Mouse (Mus musculus): ENCODE measurements around the gene Abhd17b.
"Not testable (repeated sequence)": the region's sequence is repeated elsewhere in the genome, so short reads cannot be mapped to it uniquely, and the experiment has no call there.

Abhd17b gene

DNA sequence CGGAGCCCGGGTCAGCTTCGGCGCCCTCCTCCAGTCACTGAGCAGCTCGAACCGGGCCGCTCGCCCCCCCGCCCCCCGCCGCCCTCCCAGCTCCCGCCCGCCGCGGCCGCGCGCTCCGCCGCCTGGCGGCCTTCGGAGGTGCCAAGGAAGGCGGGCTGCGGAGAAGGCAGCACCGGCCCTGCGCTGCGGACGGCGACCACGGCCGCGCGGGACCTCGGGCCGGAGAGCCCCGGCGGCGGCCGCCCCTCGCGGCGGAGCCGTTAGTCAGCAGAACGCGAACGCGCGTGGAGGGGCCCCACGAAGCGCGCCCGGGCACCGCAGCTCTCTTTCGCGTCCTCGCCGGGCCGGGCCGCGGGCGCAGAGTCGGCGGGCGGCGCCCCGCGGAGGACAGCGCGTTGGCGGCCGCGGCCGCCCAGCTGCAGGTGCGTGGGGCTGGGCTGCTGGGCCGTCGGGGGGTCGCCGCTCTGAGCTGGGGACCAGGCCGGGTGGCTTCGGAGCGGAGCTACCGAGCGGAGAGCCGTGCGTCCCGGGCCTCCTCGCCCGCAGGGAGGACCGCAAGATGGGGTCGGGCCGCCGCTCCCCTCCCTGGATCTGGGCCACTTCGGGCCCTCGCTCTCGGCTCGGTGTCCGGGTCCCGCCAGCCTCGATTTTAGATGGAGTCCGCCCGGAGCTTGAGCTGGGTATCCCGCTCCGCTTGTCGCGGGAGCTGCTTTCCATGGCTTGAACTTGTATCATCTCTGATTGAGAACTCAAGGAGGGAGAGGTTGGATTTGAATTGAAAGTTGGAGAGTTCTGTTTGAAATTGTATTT, at the start of gene Abhd17b:
Gene Abhd17b, plus strand, starts transcription at position 14 of the 810 bp plus-strand sequence.
- peak; percentile 62 for DNase-seq (ENCODE audit: extremely low read depth, insufficient read length, low spot score)

DNA sequence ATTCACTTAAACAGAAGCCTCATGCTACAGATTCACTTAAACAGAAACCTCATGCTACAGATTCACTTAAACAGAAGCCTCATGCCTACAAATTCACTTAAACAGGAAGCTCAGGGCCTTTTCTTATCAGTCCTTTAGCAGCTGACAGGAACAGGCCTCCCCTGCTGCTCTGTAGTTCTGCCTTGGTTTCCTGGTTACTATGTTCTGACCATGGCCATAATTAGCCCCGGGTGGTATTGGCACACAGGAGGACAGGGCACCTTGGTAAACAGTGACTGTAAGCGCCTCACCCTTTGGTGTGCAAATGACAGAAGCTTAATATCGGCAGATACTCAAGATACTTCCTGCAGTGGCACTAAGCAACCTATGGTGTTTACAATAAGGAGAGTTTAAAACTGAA, 49.1 kb upstream of the Abhd17b start:
- no peak for DNase-seq (ENCODE audit: extremely low read depth, insufficient read length, low spot score)

DNA sequence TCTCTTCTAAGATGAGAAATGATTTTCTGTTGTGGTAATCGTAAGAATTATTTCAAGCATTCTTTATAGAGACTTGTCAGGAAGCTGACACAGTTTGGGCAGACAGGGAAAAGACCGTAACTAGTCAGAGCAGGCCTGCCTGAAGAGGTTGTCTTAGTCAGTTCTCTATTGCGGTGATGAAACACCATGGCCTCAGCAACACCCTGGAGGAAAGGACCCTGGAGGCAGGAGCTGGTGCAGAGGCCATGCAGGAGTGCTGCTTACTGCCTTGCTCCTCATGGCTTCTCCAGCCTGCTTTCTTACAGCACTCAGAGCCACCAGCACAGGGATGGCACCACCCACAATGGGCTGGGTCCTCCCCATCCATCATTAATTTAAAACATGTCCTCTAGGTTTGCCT, 47.7 kb upstream of the Abhd17b start:
- no peak for DNase-seq (ENCODE audit: extremely low read depth, insufficient read length, low spot score)

DNA sequence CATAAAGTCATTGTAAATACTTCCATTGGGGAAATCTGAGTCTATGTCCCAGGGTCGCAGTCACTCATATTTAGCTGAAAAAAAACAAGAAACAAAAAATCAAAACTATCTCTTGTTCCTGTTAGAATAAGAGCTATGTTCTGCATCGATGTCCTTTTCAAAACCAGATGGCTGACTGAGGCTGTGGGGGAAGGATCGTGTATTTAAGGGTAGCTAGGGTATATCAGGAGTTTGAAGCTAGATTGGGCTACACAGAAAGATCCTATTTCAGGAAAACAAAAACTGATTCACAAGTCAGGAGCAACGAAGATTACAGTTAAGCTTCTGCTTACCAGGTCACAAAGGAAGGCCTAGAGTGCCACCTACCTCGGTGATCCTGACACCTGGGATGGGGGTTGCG, 42.7 kb upstream of the Abhd17b start:
- DNase-seq (ENCODE audit: extremely low read depth, insufficient read length, low spot score) = no peak

DNA sequence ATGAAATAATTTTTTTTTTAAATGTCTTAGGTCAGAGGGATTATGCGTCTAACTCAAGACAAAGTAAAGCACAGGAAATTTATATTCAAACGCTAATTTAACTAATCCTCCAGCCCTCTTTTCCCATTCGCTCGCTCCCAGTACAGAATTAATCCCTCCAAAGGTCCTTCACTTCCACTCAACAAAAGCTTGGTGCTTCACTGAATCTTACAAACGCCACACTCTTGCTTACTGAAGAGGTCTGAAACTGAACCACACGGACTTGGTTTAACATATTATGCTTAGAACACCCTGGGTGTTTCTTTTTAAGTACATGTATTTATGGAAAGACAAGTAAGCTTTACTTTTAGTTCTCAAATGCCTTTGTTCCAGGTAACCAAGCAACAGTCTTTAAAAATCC, 41.7 kb upstream of the Abhd17b start:
- no peak for DNase-seq (ENCODE audit: extremely low read depth, insufficient read length, low spot score)

DNA sequence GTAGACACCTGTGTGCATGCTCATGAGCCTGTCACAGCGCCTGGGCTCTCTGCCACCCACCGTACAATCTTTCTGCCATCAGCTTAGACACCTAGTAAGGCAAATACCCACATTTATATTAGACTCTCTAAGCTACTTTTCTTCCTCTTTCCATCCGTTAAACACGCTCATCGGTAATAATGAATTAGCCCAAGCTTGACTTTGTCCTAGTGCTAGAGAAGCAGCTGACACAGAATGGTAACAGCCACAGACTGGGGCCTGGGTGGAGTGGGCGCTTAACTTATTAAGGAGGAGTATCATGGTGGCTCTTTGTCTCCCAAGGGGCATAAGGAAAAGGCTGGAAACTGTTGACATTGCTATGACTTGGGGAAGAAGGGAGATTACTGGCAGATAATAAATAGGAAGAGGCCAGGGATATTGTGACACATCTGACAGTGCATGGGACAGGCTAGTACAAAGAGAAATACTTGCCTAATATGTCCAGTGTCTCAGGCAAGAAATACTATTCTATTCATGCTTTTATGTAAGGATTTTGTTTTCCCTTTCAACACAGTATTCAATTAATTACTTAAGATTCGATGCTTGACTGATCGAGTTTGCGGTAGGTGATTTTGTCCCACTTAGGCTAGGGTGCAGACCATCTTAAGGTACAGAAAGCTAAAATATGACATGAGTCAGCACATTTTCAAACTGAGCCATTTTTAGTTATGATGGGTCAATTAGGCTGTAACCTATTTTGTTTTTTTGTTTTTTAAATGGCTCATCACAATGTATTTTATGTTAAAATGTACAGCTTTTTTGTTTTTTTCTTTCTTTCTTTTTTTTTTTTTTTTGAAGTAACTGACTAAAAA, 41.0 kb upstream of the Abhd17b start:
- DNase-seq (ENCODE audit: extremely low read depth, insufficient read length, low spot score) = no peak

DNA sequence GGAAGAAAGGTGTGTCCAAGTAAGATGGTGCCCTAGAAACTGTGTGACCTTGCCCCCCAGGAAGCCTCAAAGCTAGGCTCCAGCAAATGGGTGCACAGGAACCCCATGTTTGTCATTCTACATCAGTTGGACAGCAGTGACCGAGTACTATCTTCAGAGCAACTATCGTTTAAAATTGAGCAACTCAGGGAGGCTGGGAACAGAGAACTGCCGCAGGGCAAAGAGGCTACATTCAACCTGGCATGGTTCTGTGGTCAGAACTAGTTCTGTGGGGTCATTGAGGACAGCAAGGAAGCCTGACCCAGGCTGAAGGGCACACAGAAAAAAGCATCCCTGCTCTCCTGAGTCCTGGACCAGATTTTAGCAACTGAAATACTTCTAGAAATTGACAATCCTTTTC, 37.2 kb upstream of the Abhd17b start:
- no peak for DNase-seq (ENCODE audit: extremely low read depth, insufficient read length, low spot score)

DNA sequence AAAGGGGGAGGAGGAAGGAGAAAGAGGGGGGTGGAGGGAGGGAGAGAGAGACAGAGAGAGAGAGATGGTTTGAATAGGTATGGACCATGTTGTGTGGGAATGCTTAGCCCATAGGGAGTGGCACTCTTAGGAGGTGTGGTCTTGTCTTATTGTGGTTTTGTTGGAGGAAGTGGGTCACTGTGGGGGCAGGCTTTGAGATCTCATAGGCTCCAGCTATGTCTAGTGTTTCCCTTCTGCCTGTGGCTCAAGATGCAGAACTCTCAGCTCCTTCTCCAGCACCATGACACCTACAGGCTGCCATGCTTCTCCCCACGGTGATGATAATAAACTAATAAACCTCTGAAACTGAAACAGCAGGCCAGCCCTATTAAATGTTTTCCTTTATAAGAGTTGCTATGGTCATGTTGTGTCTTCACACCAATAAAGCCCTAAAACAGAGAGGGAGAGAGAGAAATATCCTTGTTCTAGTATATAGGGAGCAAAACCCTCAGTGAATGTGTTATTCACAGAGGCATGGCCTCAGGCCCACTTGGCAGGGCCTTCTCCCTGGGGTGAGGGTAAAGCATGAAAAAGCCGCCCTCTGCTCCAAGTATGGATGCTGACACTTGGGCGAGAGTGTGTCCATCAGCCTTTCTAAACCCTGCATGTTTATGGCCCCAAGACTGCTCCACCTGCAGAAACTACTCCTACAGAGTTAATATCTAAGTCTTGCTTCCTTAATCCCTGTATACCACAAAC, 29.4 kb upstream of the Abhd17b start:
- DNase-seq (ENCODE audit: extremely low read depth, insufficient read length, low spot score) = no peak

DNA sequence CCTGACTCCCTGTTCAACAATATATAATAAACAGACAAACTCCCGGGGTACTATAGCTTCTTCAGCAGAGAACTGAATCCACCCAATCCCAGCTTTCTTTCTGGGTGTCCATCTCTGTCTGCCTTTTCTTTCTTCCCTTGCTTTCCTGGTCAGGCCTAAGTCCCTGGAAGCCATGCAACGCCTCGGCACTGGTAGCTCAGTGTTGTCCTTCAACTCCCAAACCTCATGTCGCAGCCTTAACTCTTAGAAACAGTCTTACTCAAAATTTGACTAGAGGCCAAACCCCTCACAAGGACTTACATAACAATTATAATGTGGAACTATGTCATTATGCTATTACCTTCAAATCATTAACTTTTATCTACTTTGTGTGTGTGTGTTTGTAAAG, 28.8 kb upstream of the Abhd17b start:
- no peak for DNase-seq (ENCODE audit: extremely low read depth, insufficient read length, low spot score)

DNA sequence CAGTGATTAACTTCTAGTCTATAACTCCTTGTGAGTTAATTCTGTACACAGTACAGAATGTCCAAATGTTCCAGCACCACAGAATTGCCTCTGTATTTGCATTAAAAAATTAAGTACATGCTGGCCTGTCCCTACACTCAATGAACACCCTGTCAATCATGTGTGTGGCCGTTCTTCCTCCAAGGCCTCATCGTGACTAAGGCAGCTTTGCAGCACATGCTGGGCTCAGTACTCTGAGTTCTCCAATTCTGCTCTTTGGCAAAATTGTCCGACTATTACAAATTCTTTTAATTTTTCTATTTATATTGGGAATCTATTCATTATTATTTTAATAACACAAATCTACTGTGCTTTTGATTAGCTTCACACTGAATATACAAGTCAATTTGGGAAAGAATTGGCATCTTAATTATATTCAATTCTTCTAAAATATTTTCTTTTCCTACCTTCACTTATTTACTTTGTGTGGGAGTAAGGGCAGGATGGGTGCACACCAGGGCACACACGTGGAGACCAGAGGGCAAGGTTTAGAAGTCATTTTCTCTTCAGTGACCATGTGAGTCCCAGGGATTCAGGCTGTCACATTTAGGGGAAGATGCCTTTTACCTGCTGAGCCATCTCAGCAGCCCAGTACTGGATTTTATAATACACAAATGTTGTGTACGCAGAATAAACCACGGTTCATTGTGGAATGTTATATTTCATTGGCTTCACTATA, 26.6 kb upstream of the Abhd17b start:
- no peak for DNase-seq (ENCODE audit: extremely low read depth, insufficient read length, low spot score)

DNA sequence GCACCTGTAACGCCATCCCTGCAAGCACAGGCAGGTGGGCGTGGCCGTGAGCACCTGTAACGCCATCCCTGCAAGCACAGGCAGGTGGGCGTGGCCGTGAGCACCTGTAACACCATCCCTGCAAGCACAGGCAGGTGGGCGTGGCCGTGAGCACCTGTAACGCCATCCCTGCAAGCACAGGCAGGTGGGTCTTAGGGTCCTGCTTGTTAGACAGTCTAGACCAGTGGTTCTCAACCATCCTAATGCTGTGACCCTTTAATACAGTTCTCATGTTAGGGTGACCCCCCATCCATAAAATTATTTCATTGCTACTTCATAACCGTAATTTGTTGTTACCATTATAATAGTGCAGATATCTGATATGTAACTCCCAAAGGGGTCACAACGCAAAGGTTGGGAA, 24.5 kb upstream of the Abhd17b start:
- DNase-seq (ENCODE audit: extremely low read depth, insufficient read length, low spot score) = not testable (repeated sequence)

DNA sequence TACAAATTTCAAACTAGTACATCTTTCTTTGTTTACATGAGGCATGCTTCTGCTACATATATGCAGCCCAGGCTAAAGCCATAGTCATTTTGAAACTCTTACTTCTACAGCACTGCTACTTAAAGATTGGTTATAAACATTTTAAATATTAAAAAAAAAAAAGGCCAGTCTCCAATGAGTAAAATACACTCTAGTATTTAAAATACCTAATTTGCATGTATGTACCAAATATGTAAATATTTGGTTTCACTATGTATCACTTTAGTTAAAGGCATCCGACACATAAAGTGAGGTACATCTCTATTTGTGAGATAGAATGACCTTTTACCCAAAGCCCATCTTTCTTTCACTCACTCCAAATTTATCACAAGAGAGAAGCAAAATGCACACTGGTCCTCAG, 24.0 kb upstream of the Abhd17b start:
- no peak for DNase-seq (ENCODE audit: extremely low read depth, insufficient read length, low spot score)

DNA sequence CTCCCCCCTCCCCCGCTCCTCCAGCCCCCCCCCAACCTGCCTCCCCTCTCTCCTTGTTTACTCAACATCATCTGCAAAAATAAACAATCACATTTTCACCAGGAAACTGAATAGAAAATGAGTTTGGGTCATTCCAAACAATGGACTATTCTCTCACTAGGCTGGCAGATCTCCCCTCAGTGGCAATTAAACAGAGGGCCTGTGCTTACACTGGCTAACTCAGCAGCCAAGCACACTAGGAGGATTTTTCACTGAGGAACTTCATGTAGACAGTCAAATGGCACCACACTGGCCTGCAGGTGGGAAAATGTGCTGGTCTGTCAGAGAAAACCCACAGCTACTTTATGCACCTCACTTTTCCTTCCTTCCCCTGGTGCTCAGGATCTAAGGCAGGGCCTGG, 23.5 kb upstream of the Abhd17b start:
- no peak for DNase-seq (ENCODE audit: extremely low read depth, insufficient read length, low spot score)

DNA sequence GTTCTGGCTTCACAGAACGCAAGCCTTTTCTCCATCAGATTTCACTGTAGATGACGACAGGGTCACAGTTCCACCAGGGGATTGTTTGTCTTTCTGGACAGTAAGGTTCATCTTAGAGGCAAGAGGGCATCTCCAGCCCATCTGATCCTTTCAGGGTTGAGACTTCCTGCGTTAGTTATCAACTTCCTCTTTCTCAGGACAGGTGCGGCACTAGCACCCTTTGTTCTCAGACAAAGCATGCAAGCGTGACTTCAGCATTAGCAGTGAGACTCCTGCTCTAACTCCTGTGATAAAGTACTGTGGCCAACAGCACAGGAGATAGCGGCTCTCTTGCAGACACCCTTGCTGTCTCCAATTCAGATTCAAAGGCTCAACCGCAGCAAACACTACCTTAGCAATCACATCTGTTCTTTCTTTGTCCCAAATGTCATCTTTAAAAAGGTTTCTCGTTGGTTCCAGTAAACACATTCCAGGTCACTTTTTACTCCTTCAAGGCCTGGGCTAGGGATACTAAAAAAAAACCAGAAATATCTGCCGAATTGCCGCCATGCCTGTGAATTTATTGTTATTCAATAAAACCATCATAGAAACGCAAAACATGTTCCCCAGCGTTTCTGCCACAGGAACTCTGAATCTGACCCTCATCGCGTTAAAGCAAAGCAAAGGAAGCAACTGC, 22.2 kb upstream of the Abhd17b start:
- DNase-seq (ENCODE audit: extremely low read depth, insufficient read length, low spot score) = no peak

DNA sequence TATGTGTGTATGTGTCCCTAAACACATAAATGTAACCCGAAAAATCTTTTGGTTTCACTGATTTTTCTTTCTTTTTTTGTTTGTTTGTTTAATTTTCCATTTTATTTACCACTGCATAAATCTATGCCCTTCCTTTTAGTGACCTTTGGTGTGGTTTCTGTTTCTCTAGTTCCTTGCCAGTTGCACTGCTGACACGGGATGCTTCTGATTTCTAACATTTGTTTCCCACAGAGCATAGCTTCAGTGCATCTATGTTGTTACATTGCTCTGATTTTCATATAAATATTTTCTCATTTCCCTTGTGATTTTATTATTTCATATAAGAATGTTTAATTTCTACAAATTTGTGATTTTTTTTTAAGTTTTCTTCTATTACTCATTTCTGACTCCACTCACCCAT, 17.6 kb upstream of the Abhd17b start:
- DNase-seq (ENCODE audit: extremely low read depth, insufficient read length, low spot score) = no peak

DNA sequence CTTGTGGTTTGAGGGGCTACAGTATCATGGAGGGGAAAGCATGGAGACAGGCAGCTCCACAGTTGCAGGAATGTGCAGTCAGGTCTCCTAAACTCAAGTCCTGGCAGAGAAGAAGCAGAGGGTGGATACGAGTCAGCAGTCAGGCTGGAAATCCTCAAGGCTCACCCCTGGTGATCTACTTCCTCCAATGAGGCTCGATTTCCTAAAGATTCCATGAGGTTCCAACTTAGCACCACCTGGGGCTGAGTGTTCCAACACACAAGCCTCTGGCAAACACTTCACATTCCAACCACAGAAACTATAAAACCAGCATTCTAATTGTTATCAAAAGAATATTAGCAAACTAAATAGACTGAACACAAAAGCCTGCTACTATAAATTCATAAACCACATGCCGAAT, 16.1 kb upstream of the Abhd17b start:
- DNase-seq (ENCODE audit: extremely low read depth, insufficient read length, low spot score) = no peak

DNA sequence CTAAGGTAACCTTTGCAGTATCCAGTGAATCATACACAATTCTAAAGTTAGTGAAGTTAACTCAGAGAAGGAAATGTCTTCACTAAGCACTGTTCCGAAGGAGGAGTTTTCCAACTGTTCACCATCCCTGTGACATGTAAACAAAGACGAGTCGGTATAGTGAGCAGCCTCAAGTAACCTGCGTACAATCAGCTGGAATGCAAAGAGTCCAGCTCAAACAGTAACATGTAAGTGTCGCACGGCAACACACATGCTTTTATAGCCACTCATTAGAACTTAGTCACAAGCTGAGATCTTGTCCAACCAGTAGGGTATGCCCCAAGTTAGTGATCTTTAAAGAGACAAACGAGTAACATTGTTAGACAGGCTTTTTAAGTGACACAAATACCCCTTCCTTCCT, 15.3 kb upstream of the Abhd17b start:
- no peak for DNase-seq (ENCODE audit: extremely low read depth, insufficient read length, low spot score)

DNA sequence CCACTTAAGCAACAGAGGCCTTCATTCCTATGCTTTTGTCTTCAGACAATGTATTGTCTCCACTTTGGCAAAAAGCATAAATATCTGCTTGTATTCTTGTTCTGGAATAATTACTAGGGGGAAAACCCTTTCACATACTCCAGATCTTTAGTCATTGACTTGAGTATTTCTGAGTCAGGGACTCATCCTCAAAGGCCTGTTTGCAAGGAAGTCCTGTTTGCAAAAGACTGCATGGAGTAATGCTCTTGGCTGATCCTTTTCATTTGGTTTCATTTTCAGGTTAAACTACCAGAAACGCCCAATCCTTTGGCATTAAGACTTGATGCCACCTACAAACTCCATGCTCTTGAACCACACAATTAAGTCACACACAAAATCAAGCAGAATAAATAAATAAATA, 9.1 kb upstream of the Abhd17b start:
- no peak for DNase-seq (ENCODE audit: extremely low read depth, insufficient read length, low spot score)

DNA sequence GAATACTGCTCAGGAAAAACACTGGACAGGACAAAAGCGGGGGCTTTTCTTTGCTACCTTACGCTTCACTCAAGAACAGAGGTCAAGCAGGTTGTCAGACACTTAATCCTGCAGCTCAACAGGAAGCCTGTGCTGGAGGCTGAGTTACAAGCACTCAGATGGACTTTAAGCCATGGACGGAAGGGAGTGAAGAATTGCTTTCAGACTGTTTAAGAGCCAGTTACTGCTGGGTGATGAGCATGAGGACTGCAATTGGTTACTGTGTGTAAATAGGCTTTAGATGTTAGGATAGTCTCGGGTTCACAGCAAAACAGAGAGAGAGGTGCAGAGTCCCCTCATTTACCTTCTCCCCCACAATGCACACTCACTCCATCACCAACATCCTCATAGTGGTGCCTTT, 7.7 kb upstream of the Abhd17b start:
- no peak for DNase-seq (ENCODE audit: extremely low read depth, insufficient read length, low spot score)

DNA sequence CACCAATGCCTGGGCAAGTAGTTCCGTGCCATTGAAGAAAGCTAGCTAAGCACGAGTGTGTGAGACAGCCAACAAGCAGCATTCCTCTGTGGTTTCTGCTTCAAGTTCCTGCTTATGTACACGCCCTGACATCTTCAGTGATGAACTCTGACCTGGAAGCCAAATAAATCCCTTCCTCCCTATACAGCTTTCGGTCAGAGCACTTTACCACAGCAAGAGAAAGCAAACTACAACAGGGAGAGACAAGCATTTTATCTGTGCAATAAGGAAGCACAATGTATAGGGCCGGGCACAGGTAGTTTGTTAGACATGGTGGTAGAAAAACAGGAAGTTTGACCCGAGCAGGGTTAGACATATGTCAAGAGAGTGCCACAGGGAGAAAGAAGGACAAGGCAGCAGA, 6.8 kb upstream of the Abhd17b start:
- no peak for DNase-seq (ENCODE audit: extremely low read depth, insufficient read length, low spot score)

All from 3134 (cell line).